Mouse (Mus musculus) forebrain, postnatal 0 days (tissue): ENCODE measurements around the gene Gm10134. TPM values are rescaled to one million over a fixed set of nuclear protein-coding genes. Genes with fewer than 3 reads are reported as not detected.

Experiments
- ATAC-seq: fragments of 200-750 bp; cut with Nextera tagmentation; 2 replicates; pipeline ENCODE4 v1.8.0; 2017; ENCODE audit warnings: mild to moderate bottlenecking, moderate library complexity
- DNase-seq: peaks from one replicate; pipeline ENCODE4 v3.0.0-alpha.2; 2015
- H3K27ac ChIP-seq: fragments of 300-500 bp; sonication (generic); 2 replicates; pipeline ENCODE4 v1.5.1; 2014; ENCODE audit warnings: low read depth, mild to moderate bottlenecking, antibody characterized with exemption, low read length, moderate library complexity, mixed read lengths
- H3K27me3 ChIP-seq: fragments of 300-500 bp; sonication (generic); 2 replicates; pipeline ENCODE4 v1.6.1; 2014; ENCODE audit warnings: mild to moderate bottlenecking, low read length, mixed read lengths; ENCODE audit not compliant: insufficient read depth
- H3K36me3 ChIP-seq: fragments of 300-500 bp; sonication (generic); 2 replicates; pipeline ENCODE4 v1.6.1; 2014; ENCODE audit warnings: mild to moderate bottlenecking, moderate library complexity; ENCODE audit not compliant: insufficient read depth
- H3K4me1 ChIP-seq: fragments of 300-500 bp; sonication (generic); 2 replicates; pipeline ENCODE4 v1.6.1; 2014; ENCODE audit warnings: antibody characterized with exemption; ENCODE audit not compliant: insufficient read depth
- H3K4me2 ChIP-seq: fragments of 300-500 bp; sonication (generic); 2 replicates; pipeline ENCODE4 v1.6.1; 2014; ENCODE audit warnings: low read depth, mild to moderate bottlenecking, moderate library complexity
- H3K4me3 ChIP-seq: fragments of 300-500 bp; sonication (generic); 2 replicates; pipeline ENCODE4 v1.5.1; 2014; ENCODE audit warnings: low read depth, low read length, mixed read lengths
- H3K9ac ChIP-seq: fragments of 300-500 bp; sonication (generic); 2 replicates; pipeline ENCODE4 v1.6.1; 2014; ENCODE audit warnings: mild to moderate bottlenecking
- H3K9me3 ChIP-seq: fragments of 300-500 bp; sonication (generic); 2 replicates; pipeline ENCODE4 v1.6.1; 2016; ENCODE audit warnings: low read length
- CTCF ChIP-seq: sonication (generic); IDR thresholded peaks from 2 replicates; pipeline ENCODE4 v1.5.1; 2016; ENCODE audit warnings: antibody characterized with exemption, control low read depth, low read depth
- WGBS: fragments of 180-500 bp; shearing (Covaris S2); extraction: QIAGEN DNeasy Blood & Tissue Kit; methylation state at CpG from one replicate; pipeline ENCODE4 v1.1.7; 2014; 5-methylcytosine and 5-hydroxymethylcytosine counted together
- polyA plus RNA-seq: library from polyadenylated mRNA; unstranded; fragments of >200 nt; fragmentation: Nextera tagmentation; extraction: Ambion mirVana; gene quantifications from 2 replicates; pipeline ENCODE4 v1.2.1, GENCODE M21; 2015
- total RNA-seq: library from RNA; depleted of rRNA; stranded (reverse); fragments of >200 nt; gene quantifications from 2 replicates; pipeline ENCODE4 v1.2.3, GENCODE M21; 2014; rRNA removed

Gm10134 gene
- total and polyA plus RNA-seq, 2 experiments from 2014 or later = 1.8 TPM; not detected in 1

- no peaks in the 10 kb centered on the region for H3K9me3 ChIP-seq
- no peak for ATAC-seq
- no peak overlapping the region for H3K27ac ChIP-seq
- H3K9ac ChIP-seq = no peak overlapping the region
- H3K27me3 ChIP-seq = no peaks in the 10 kb centered on the region
- 60% methylated on average over 8 of the region's 8 CpGs for WGBS
- H3K4me3 ChIP-seq = no peak overlapping the region
- H3K4me2 ChIP-seq = no peak overlapping the region
- no peak for TF ChIP-seq CTCF
- H3K36me3 ChIP-seq = peaks cover 80% of the 10 kb centered on the region
- peaks cover 8% of the 10 kb centered on the region for H3K4me1 ChIP-seq
- DNase-seq = no peak
These were observed 38.0 kb downstream of the Gm10134 start for GRCm38 (mm10) chr2:28543894-28544293.

- Histone ChIP-seq H3K4me1 (no peaks in the 10 kb centered on the region), H3K27ac (0 out of 2 replicates have a peak overlapping the region, but pooled peaks have one; percentile 21), H3K27me3 (no peaks in the 10 kb centered on the region), H3K4me2 (no peak overlapping the region), H3K36me3 (peaks cover 93% of the 10 kb centered on the region), H3K4me3 (no peak overlapping the region), H3K9me3 (no peaks in the 10 kb centered on the region), H3K9ac (no peak overlapping the region)
- no peak for ATAC-seq
- TF ChIP-seq CTCF = no peak
- no peak for DNase-seq
These were observed 40.1 kb downstream of the Gm10134 start for GRCm38 (mm10) chr2:28545976-28546375.

- no peak for DNase-seq
- H3K27ac ChIP-seq = no peak overlapping the region
- no peak overlapping the region for H3K9ac ChIP-seq
- TF ChIP-seq CTCF = no peak
- H3K9me3 ChIP-seq = no peaks in the 10 kb centered on the region
- no peak overlapping the region for H3K4me2 ChIP-seq
- H3K36me3 ChIP-seq = peaks cover 96% of the 10 kb centered on the region
- H3K4me3 ChIP-seq = no peak overlapping the region
- 83% methylated on average over 6 of the region's 6 CpGs for WGBS
- ATAC-seq = no peak
- H3K27me3 ChIP-seq = no peaks in the 10 kb centered on the region
- no peaks in the 10 kb centered on the region for H3K4me1 ChIP-seq
These were observed 40.7 kb downstream of the Gm10134 start for GRCm38 (mm10) chr2:28546560-28546959.

- DNase-seq = peak; percentile 83
- Histone ChIP-seq H3K9me3 (no peaks in the 10 kb centered on the region), H3K9ac (no peak overlapping the region), H3K36me3 (peaks cover 96% of the 10 kb centered on the region), H3K27ac (no peak overlapping the region), H3K4me3 (no peak overlapping the region), H3K27me3 (no peaks in the 10 kb centered on the region), H3K4me1 (no peaks in the 10 kb centered on the region), H3K4me2 (no peak overlapping the region)
- peak; percentile 98 for TF ChIP-seq CTCF
- WGBS = 53% methylated on average over 11 of the region's 11 CpGs
- ATAC-seq = peak; percentile 67; the same call in 1 of the 2 replicates
These were observed 41.6 kb downstream of the Gm10134 start for GRCm38 (mm10) chr2:28547237-28548172.

GRCm38 (mm10) chr2:28549157-28549556, 43.3 kb downstream of the Gm10134 start:
- H3K9ac ChIP-seq = no peak overlapping the region
- DNase-seq = no peak
- ATAC-seq = no peak
- H3K4me3 ChIP-seq = no peak overlapping the region
- no peak overlapping the region for H3K4me2 ChIP-seq
- H3K4me1 ChIP-seq = no peaks in the 10 kb centered on the region
- 92% methylated on average over 13 of the region's 13 CpGs for WGBS
- TF ChIP-seq CTCF = no peak
- H3K27me3 ChIP-seq = no peaks in the 10 kb centered on the region
- H3K27ac ChIP-seq = no peak overlapping the region
- no peaks in the 10 kb centered on the region for H3K9me3 ChIP-seq
- peaks cover 95% of the 10 kb centered on the region for H3K36me3 ChIP-seq

- H3K27ac ChIP-seq = no peak overlapping the region
- H3K4me1 ChIP-seq = no peaks in the 10 kb centered on the region
- 97% methylated on average over 5 of the region's 5 CpGs for WGBS
- peaks cover 66% of the 10 kb centered on the region for H3K36me3 ChIP-seq
- H3K9ac ChIP-seq = no peak overlapping the region
- no peak overlapping the region for H3K4me3 ChIP-seq
- DNase-seq (no peak), ATAC-seq (no peak)
- H3K27me3 ChIP-seq = no peaks in the 10 kb centered on the region
- H3K9me3 ChIP-seq = no peaks in the 10 kb centered on the region
- H3K4me2 ChIP-seq = no peak overlapping the region
- no peak for TF ChIP-seq CTCF
These were observed 46.4 kb downstream of the Gm10134 start for GRCm38 (mm10) chr2:28552301-28552700.

Other genes starting within 250 kb of the Gm10134 start
- gene Ppp1r26, start 59.3 kb upstream of the Gm10134 start, total RNA-seq = 35.6 and 60.8 TPM in 2 replicates
- gene Ppp1r26, start 59.3 kb upstream of the Gm10134 start, polyA plus RNA-seq = 5.0 and 11.7 TPM in 2 replicates
- 5.2 and 5.4 TPM in 2 replicates for gene 1700007K13Rik, start 39.8 kb upstream of the Gm10134 start, total RNA-seq
- gene 1700007K13Rik, start 39.8 kb upstream of the Gm10134 start, polyA plus RNA-seq = 5.2 and 8.5 TPM in 2 replicates
- 25.4 and 33.4 TPM in 2 replicates for gene Mrps2, start 38.0 kb upstream of the Gm10134 start, total RNA-seq
- gene Mrps2, start 38.0 kb upstream of the Gm10134 start, polyA plus RNA-seq = 39.8 and 42.6 TPM in 2 replicates
- gene Gbgt1, start 9.2 kb upstream of the Gm10134 start, total RNA-seq = 1.5 and 4.9 TPM in 2 replicates
- gene Gbgt1, start 9.2 kb upstream of the Gm10134 start, polyA plus RNA-seq = 0.47 and 0.54 TPM in 2 replicates
- gene Ralgds, start 7.0 kb downstream of the Gm10134 start, total RNA-seq = 176 and 197 TPM in 2 replicates
- 65.3 and 76.8 TPM in 2 replicates for gene Ralgds, start 7.0 kb downstream of the Gm10134 start, polyA plus RNA-seq
- not detected in 2 replicates for gene Cel, start 57.3 kb downstream of the Gm10134 start, total RNA-seq
- not detected in 2 replicates for gene Cel, start 57.3 kb downstream of the Gm10134 start, polyA plus RNA-seq
- gene Gtf3c5, start 77.7 kb downstream of the Gm10134 start, total RNA-seq = 26.9 and 33.3 TPM in 2 replicates
- 20.0 and 32.7 TPM in 2 replicates for gene Gtf3c5, start 77.7 kb downstream of the Gm10134 start, polyA plus RNA-seq
- not detected in 2 replicates for gene Gfi1b, start 115.9 kb downstream of the Gm10134 start, total RNA-seq
- not detected in 2 replicates for gene Gfi1b, start 115.9 kb downstream of the Gm10134 start, polyA plus RNA-seq
- gene Tsc1, start 135.1 kb downstream of the Gm10134 start, total RNA-seq = 35.4 and 43.4 TPM in 2 replicates
- gene Tsc1, start 135.1 kb downstream of the Gm10134 start, polyA plus RNA-seq = 7.7 and 16.8 TPM in 2 replicates
- not detected in 2 replicates for gene Spaca9, start 193.6 kb downstream of the Gm10134 start, total RNA-seq
- gene Spaca9, start 193.6 kb downstream of the Gm10134 start, polyA plus RNA-seq = 3.1 and 3.6 TPM in 2 replicates
- gene Ak8, start 194.1 kb downstream of the Gm10134 start, total RNA-seq = 1.1 and 1.7 TPM in 2 replicates
- gene Ak8, start 194.1 kb downstream of the Gm10134 start, polyA plus RNA-seq = 3.4 and 5.2 TPM in 2 replicates